Mouse (Mus musculus) C2C12 (cell line): Measurements from ENCODE around the gene Acta2. TPM values are rescaled to one million over a fixed set of nuclear protein-coding genes. Genes with fewer than 3 reads are reported as not detected.

ENCODE experiments used
- H3K27me3 ChIP-seq: one replicate; pipeline ENCODE4 v1.6.1; 2011; ENCODE audit not compliant: control insufficient read depth, insufficient read depth, insufficient read length
- H3K36me3 ChIP-seq: one replicate; pipeline ENCODE4 v1.6.1; 2011; ENCODE audit not compliant: control insufficient read depth, insufficient read depth
- H3K4me3 ChIP-seq: one replicate; pipeline ENCODE4 v1.5.1; 2011; ENCODE audit warnings: mild to moderate bottlenecking, control low read depth; ENCODE audit not compliant: poor library complexity, insufficient read depth, severe bottlenecking
- H3K79me2 ChIP-seq: one replicate; pipeline ENCODE4 v1.6.1; 2011; ENCODE audit not compliant: control insufficient read depth, insufficient read depth
- H3K79me3 ChIP-seq: one replicate; pipeline ENCODE4 v1.6.1; 2011; ENCODE audit warnings: low read depth, control low read depth
- H3ac ChIP-seq: one replicate; pipeline ENCODE3; 2011; ENCODE audit warnings: low read depth; ENCODE audit not compliant: control insufficient read depth, insufficient read length
- CEBPB ChIP-seq: IDR thresholded peaks from one replicate; pipeline ENCODE4 v1.6.1; 2011; ENCODE audit warnings: low read depth, mild to moderate bottlenecking, control low read depth, moderate library complexity
- CTCF ChIP-seq: IDR thresholded peaks from one replicate; pipeline ENCODE4 v1.5.1; 2011; ENCODE audit not compliant: control insufficient read depth, insufficient read depth, insufficient read length
- FOSL1 ChIP-seq: IDR thresholded peaks from one replicate; pipeline ENCODE4 v1.8.0; 2011; ENCODE audit warnings: mild to moderate bottlenecking, low read length; ENCODE audit not compliant: poor library complexity, insufficient read depth, severe bottlenecking
- MAX ChIP-seq: IDR thresholded peaks from one replicate; pipeline ENCODE4 v1.6.1; 2011; ENCODE audit warnings: mild to moderate bottlenecking, control low read depth
- MYOD1 ChIP-seq: IDR thresholded peaks from one replicate; pipeline ENCODE4 v1.6.1; 2011; ENCODE audit warnings: low read depth; ENCODE audit not compliant: control insufficient read depth, insufficient read length
- MYOG ChIP-seq: IDR thresholded peaks from one replicate; pipeline ENCODE4 v1.6.1; 2011; ENCODE audit not compliant: control insufficient read depth, insufficient read length; ENCODE audit errors: extremely low read depth
- USF1 ChIP-seq: IDR thresholded peaks from one replicate; pipeline ENCODE4 v1.6.1; 2011; ENCODE audit warnings: low read depth, mild to moderate bottlenecking, control low read depth, moderate library complexity
- polyA plus RNA-seq: library from polyadenylated mRNA; unstranded; fragments of >200 nt; fragmentation: generic; extraction: Trizol; gene quantifications from one replicate; pipeline ENCODE4 v1.2.1, GENCODE M21; 2012; ENCODE audit warnings: missing spikeins

Acta2 gene
- polyA plus RNA-seq, 1 experiment = 1,987 TPM

- Histone ChIP-seq H3ac (no peak overlapping the region), H3K36me3 (no peaks in the 10 kb centered on the region), H3K79me3 (no peaks in the 10 kb centered on the region), H3K27me3 (no peaks in the 10 kb centered on the region), H3K4me3 (no peak overlapping the region), H3K79me2 (no peaks in the 10 kb centered on the region)
- TF ChIP-seq MYOG (no peak), CEBPB (no peak), MYOD1 (no peak), MAX (no peak), USF1 (no peak), CTCF (no peak), FOSL1 (no peak)
These were observed 38.1 kb upstream of the Acta2 start for GRCm38 (mm10) chr19:34293376-34293947.

- Histone ChIP-seq H3ac (no peak overlapping the region), H3K79me2 (no peaks in the 10 kb centered on the region), H3K79me3 (no peaks in the 10 kb centered on the region), H3K27me3 (no peaks in the 10 kb centered on the region), H3K36me3 (no peaks in the 10 kb centered on the region), H3K4me3 (no peak overlapping the region)
- no peak for TF ChIP-seq FOSL1
- TF ChIP-seq CEBPB = no peak
- TF ChIP-seq CTCF = no peak
- TF ChIP-seq USF1 = no peak
- no peak for TF ChIP-seq MYOD1
- no peak for TF ChIP-seq MAX
- no peak for TF ChIP-seq MYOG
These were observed 37.3 kb upstream of the Acta2 start for GRCm38 (mm10) chr19:34292701-34293100.

- H3ac ChIP-seq = no peak overlapping the region
- TF ChIP-seq FOSL1 (no peak), CTCF (no peak), MAX (no peak), MYOG (no peak), USF1 (no peak), CEBPB (no peak), MYOD1 (no peak)
- no peaks in the 10 kb centered on the region for H3K36me3 ChIP-seq
These were observed 36.6 kb upstream of the Acta2 start for GRCm38 (mm10) chr19:34291956-34292355.

GRCm38 (mm10) chr19:34291379-34291778 lies 36.0 kb upstream of the Acta2 start:
- Histone ChIP-seq H3K79me3 (no peaks in the 10 kb centered on the region), H3K27me3 (no peaks in the 10 kb centered on the region), H3K4me3 (no peak overlapping the region), H3K79me2 (no peaks in the 10 kb centered on the region), H3K36me3 (no peaks in the 10 kb centered on the region), H3ac (peak overlapping the region; percentile 1)
- no peak for TF ChIP-seq MYOG
- TF ChIP-seq MYOD1 = no peak
- no peak for TF ChIP-seq USF1
- no peak for TF ChIP-seq FOSL1
- TF ChIP-seq CEBPB = no peak
- no peak for TF ChIP-seq MAX

More at GRCm38 (mm10) chr19:34291956-34292355, 36.6 kb upstream of the Acta2 start:
- Histone ChIP-seq H3K4me3 (no peak overlapping the region), H3K79me2 (no peaks in the 10 kb centered on the region), H3K27me3 (no peaks in the 10 kb centered on the region), H3K79me3 (no peaks in the 10 kb centered on the region)

- Histone ChIP-seq H3K36me3 (no peaks in the 10 kb centered on the region), H3K27me3 (no peaks in the 10 kb centered on the region), H3K4me3 (peak overlapping the region; percentile 21), H3K79me3 (no peaks in the 10 kb centered on the region), H3K79me2 (no peaks in the 10 kb centered on the region), H3ac (peak overlapping the region; percentile 68)
- TF ChIP-seq CTCF (no peak), MYOD1 (no peak), FOSL1 (no peak), CEBPB (no peak), USF1 (no peak), MYOG (no peak), MAX (no peak)
These were observed 35.5 kb upstream of the Acta2 start for GRCm38 (mm10) chr19:34290872-34291341.

GRCm38 (mm10) chr19:34289948-34290789 lies 34.8 kb upstream of the Acta2 start, which contains the start of gene Fas:
Gene Fas (plus strand): TSS chr19:34290666.
- peak within 1 kb of the TSS; percentile 68 for H3ac ChIP-seq
- H3K36me3 ChIP-seq = no peaks in the 10 kb centered on the region
- TF ChIP-seq MAX = peak; percentile 22
- no peak for TF ChIP-seq CTCF

More at GRCm38 (mm10) chr19:34289948-34290789, 34.8 kb upstream of the Acta2 start, which contains the start of gene Fas:
- H3K4me3 ChIP-seq = peak within 1 kb of the TSS; percentile 21
- H3K79me2 ChIP-seq = no peaks in the 10 kb centered on the region
- H3K79me3 ChIP-seq = no peaks in the 10 kb centered on the region
- H3K27me3 ChIP-seq = no peaks in the 10 kb centered on the region
